Mouse (Mus musculus) heart, postnatal 0 days (tissue): Measurements from ENCODE around the gene Nln. TPM values are rescaled to one million over a fixed set of nuclear protein-coding genes. Genes with fewer than 3 reads are reported as not detected.

ENCODE experiments used
- ATAC-seq: fragments of 200-750 bp; cut with Nextera tagmentation; 2 replicates; pipeline ENCODE4 v1.8.0; 2017; ENCODE audit warnings: low read depth, moderate number of reproducible peaks, moderate library complexity; ENCODE audit not compliant: insufficient read depth
- DNase-seq: peaks from one replicate; pipeline ENCODE4 v3.0.0-alpha.2; 2016; ENCODE audit warnings: low spot score
- H3K27ac ChIP-seq: fragments of 300-500 bp; sonication (generic); 2 replicates; pipeline ENCODE4 v1.5.1; 2014; ENCODE audit warnings: low read depth, mild to moderate bottlenecking
- H3K27me3 ChIP-seq: fragments of 300-500 bp; sonication (generic); 2 replicates; pipeline ENCODE4 v1.6.1; 2014; ENCODE audit warnings: low read length, mixed read lengths; ENCODE audit not compliant: control insufficient read depth, insufficient read depth
- H3K36me3 ChIP-seq: fragments of 300-500 bp; sonication (generic); replicated peaks from 2 replicates; pipeline ENCODE4 v1.6.1; 2014; ENCODE audit warnings: low read length, mixed read lengths; ENCODE audit not compliant: control insufficient read depth, insufficient read depth
- H3K4me1 ChIP-seq: fragments of 300-500 bp; sonication (generic); 2 replicates; pipeline ENCODE4 v1.6.1; 2014; ENCODE audit warnings: antibody characterized with exemption; ENCODE audit not compliant: control insufficient read depth, insufficient read depth
- H3K4me2 ChIP-seq: fragments of 300-500 bp; sonication (generic); 2 replicates; pipeline ENCODE4 v1.6.1; 2014; ENCODE audit warnings: low read depth, mild to moderate bottlenecking, low read length, moderate library complexity
- H3K4me3 ChIP-seq: fragments of 300-500 bp; sonication (generic); 2 replicates; pipeline ENCODE4 v1.5.1; 2014; ENCODE audit warnings: low read depth, low read length
- H3K9ac ChIP-seq: fragments of 300-500 bp; sonication (generic); replicated peaks from 2 replicates; pipeline ENCODE4 v1.6.1; 2014; ENCODE audit warnings: low read depth, low read length, mixed read lengths
- H3K9me3 ChIP-seq: fragments of 300-500 bp; sonication (generic); replicated peaks from 2 replicates; pipeline ENCODE4 v1.6.1; 2016; ENCODE audit warnings: low read length; ENCODE audit not compliant: control insufficient read depth
- CTCF ChIP-seq: IDR thresholded peaks from 2 replicates; pipeline ENCODE4 v1.5.1; 2016; ENCODE audit warnings: antibody characterized with exemption, control low read depth, low read depth
- EP300 ChIP-seq: IDR thresholded peaks from 2 replicates; pipeline ENCODE4 v1.6.1; 2016; ENCODE audit warnings: antibody characterized with exemption, low read depth
- WGBS: fragments of 180-500 bp; shearing (Covaris S2); extraction: QIAGEN DNeasy Blood & Tissue Kit; methylation state at CpG from one replicate; pipeline ENCODE4 v1.1.7; 2014; 5-methylcytosine and 5-hydroxymethylcytosine counted together
- polyA plus RNA-seq: library from polyadenylated mRNA; unstranded; fragments of >200 nt; fragmentation: Nextera tagmentation; extraction: Ambion mirVana; gene quantifications from 2 replicates; pipeline ENCODE4 v1.2.1, GENCODE M21; 2015
- total RNA-seq: library from RNA; depleted of rRNA; stranded (reverse); fragments of >200 nt; gene quantifications from 2 replicates; pipeline ENCODE4 v1.2.3, GENCODE M21; 2014; ENCODE audit warnings: low replicate concordance

Gene Nln
- total and polyA plus RNA-seq, 2 experiments from 2014 or later, result 16.2 to 42.2 TPM

- Histone ChIP-seq H3K27me3 (no peaks in the 10 kb centered on the region), H3K36me3 (no peaks in the 10 kb centered on the region), H3K9me3 (peaks cover 10% of the 10 kb centered on the region; the same call in 1 of the 2 replicates), H3K9ac (peak overlapping the region; percentile 74), H3K4me3 (peak overlapping the region; percentile 80), H3K4me1 (no peaks in the 10 kb centered on the region; the same call in 1 of the 2 replicates), H3K4me2 (peak overlapping the region; percentile 99), H3K27ac (peak overlapping the region; percentile 80)
- 1% methylated on average over 24 of the region's 24 CpGs for WGBS
- TF ChIP-seq CTCF (no peak), EP300 (no peak)
- peak; percentile 51 for DNase-seq
- peak; percentile 13 for ATAC-seq
Observed at GRCm38 (mm10) chr13:104108651-104109287, 645 bp downstream of the Nln start.

- 77% methylated on average over 5 of the region's 5 CpGs for WGBS
- Histone ChIP-seq H3K36me3 (no peaks in the 10 kb centered on the region), H3K27ac (no peak overlapping the region), H3K27me3 (no peaks in the 10 kb centered on the region), H3K4me1 (peaks cover 8% of the 10 kb centered on the region; the same call in 1 of the 2 replicates), H3K4me2 (no peak overlapping the region), H3K4me3 (no peak overlapping the region), H3K9me3 (peaks cover 12% of the 10 kb centered on the region; the same call in 1 of the 2 replicates), H3K9ac (no peak overlapping the region)
- TF ChIP-seq CTCF, result no peak
- TF ChIP-seq EP300, result no peak
- ATAC-seq, result no peak
- DNase-seq, result no peak
Observed at GRCm38 (mm10) chr13:104101606-104102235, 7.7 kb downstream of the Nln start.

- 81% methylated on average over 4 of the region's 4 CpGs for WGBS
- H3K27ac ChIP-seq, result no peak overlapping the region
- DNase-seq (no peak), ATAC-seq (no peak)
- TF ChIP-seq CTCF, result no peak
- no peak for TF ChIP-seq EP300
- H3K36me3 ChIP-seq, result no peaks in the 10 kb centered on the region
- H3K4me2 ChIP-seq, result no peak overlapping the region
- H3K9me3 ChIP-seq, result peaks cover 12% of the 10 kb centered on the region; the same call in 1 of the 2 replicates
- H3K4me3 ChIP-seq, result no peak overlapping the region
- peaks cover 16% of the 10 kb centered on the region; the same call in 1 of the 2 replicates for H3K4me1 ChIP-seq
- no peaks in the 10 kb centered on the region for H3K27me3 ChIP-seq
- H3K9ac ChIP-seq, result no peak overlapping the region
Observed at GRCm38 (mm10) chr13:104100416-104100815, 9.0 kb downstream of the Nln start.

GRCm38 (mm10) chr13:104097190-104097589, 12.2 kb downstream of the Nln start:
- Histone ChIP-seq H3K4me2 (peak overlapping the region; percentile 6; the same call in 1 of the 2 replicates), H3K27me3 (no peaks in the 10 kb centered on the region), H3K9me3 (no peaks in the 10 kb centered on the region), H3K4me1 (peaks cover 16% of the 10 kb centered on the region; the same call in 1 of the 2 replicates), H3K4me3 (no peak overlapping the region), H3K9ac (no peak overlapping the region), H3K27ac (no peak overlapping the region), H3K36me3 (no peaks in the 10 kb centered on the region)
- no peak for TF ChIP-seq EP300
- TF ChIP-seq CTCF, result no peak
- DNase-seq, result peak; percentile 50
- 49% methylated on average over 7 of the region's 7 CpGs for WGBS
- ATAC-seq, result peak; percentile 49; the same call in 1 of the 2 replicates

GRCm38 (mm10) chr13:104095955-104096354, 13.5 kb downstream of the Nln start:
- Histone ChIP-seq H3K27ac (no peak overlapping the region), H3K27me3 (no peaks in the 10 kb centered on the region), H3K9ac (no peak overlapping the region), H3K4me3 (no peak overlapping the region), H3K4me2 (no peak overlapping the region), H3K9me3 (no peaks in the 10 kb centered on the region), H3K4me1 (peaks cover 16% of the 10 kb centered on the region; the same call in 1 of the 2 replicates), H3K36me3 (no peaks in the 10 kb centered on the region)
- DNase-seq, result no peak
- TF ChIP-seq EP300 (no peak), CTCF (no peak)
- WGBS, result 47% methylated on average over 7 of the region's 7 CpGs
- no peak for ATAC-seq
